Mouse (Mus musculus): Measurements from ENCODE around the gene Riox2. TPM values are rescaled to one million over a fixed set of nuclear protein-coding genes. Genes with fewer than 3 reads are reported as not detected.
A peak's percentile ranks its signal among the peaks of the same experiment; 100 is the strongest.

Gene Riox2
- total and polyA plus RNA-seq, 2 experiments from 2014 or later = 0.73 to 15.0 TPM

GRCm38 (mm10) chr16:59497947-59498346 lies 26.4 kb downstream of the Riox2 start:
- TF ChIP-seq CTCF (IDR thresholded peaks at IDR 0.05; ENCODE audit: low read depth) (peak; percentile 16; the same call in 1 of the 2 replicates), EP300 (IDR thresholded peaks at IDR 0.05; ENCODE audit: low read depth) (no peak)
- Histone ChIP-seq H3K27me3 (ENCODE audit: control insufficient read depth, insufficient read depth, low read length) (no peaks in the 10 kb centered on the region), H3K4me2 (ENCODE audit: low read depth, low read length) (no peak overlapping the region), H3K27ac (ENCODE audit: low read depth) (0 out of 2 replicates have a peak overlapping the region, but pooled peaks have one; percentile 34), H3K9ac (replicated peaks; ENCODE audit: low read depth, low read length) (no peak overlapping the region), H3K4me3 (ENCODE audit: low read depth, low read length) (no peak overlapping the region), H3K36me3 (replicated peaks; ENCODE audit: control insufficient read depth, insufficient read depth, low read length) (peaks cover 84% of the 10 kb centered on the region), H3K4me1 (ENCODE audit: control insufficient read depth, insufficient read depth) (no peaks in the 10 kb centered on the region), H3K9me3 (replicated peaks; ENCODE audit: control insufficient read depth, low read length) (no peaks in the 10 kb centered on the region)
- no peak for ATAC-seq (ENCODE audit: insufficient read depth, low read depth)
- DNase-seq (ENCODE audit: low spot score) = no peak
- WGBS = 77% methylated on average over 1 of the region's 1 CpGs

- Histone ChIP-seq H3K27ac (ENCODE audit: low read depth) (no peak overlapping the region), H3K4me3 (ENCODE audit: low read depth, low read length) (no peak overlapping the region), H3K9ac (replicated peaks; ENCODE audit: low read depth, low read length) (no peak overlapping the region), H3K4me2 (ENCODE audit: low read depth, low read length) (no peak overlapping the region), H3K36me3 (replicated peaks; ENCODE audit: control insufficient read depth, insufficient read depth, low read length) (peaks cover 84% of the 10 kb centered on the region), H3K27me3 (ENCODE audit: control insufficient read depth, insufficient read depth, low read length) (no peaks in the 10 kb centered on the region), H3K9me3 (replicated peaks; ENCODE audit: control insufficient read depth, low read length) (no peaks in the 10 kb centered on the region), H3K4me1 (ENCODE audit: control insufficient read depth, insufficient read depth) (no peaks in the 10 kb centered on the region)
- TF ChIP-seq CTCF (IDR thresholded peaks at IDR 0.05; ENCODE audit: low read depth) = no peak
- TF ChIP-seq EP300 (IDR thresholded peaks at IDR 0.05; ENCODE audit: low read depth) = no peak
- 91% methylated on average over 3 of the region's 3 CpGs for WGBS
- DNase-seq (ENCODE audit: low spot score) (no peak), ATAC-seq (ENCODE audit: insufficient read depth, low read depth) (no peak)
These were observed 27.6 kb downstream of the Riox2 start for GRCm38 (mm10) chr16:59499180-59499579.

DNA sequence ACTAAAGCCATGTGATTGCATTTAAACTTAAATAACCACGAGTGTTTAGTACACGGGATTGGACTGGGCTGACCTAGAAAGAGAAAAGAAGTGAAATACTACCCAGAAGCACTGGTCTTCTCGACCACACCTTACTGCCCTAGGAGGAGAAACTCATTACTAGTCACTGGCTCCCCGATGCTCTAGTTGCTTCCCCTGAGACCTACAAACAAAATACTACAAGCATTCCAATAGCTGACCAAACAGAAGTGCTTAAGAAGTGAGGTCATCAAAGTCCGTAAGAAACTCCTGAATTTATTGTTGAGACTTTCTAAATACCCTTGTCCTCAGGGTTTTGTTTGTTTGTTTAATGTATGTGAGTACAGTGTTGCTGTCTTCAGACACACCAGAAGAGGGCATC lies 38.3 kb downstream of the Riox2 start:
- Histone ChIP-seq H3K9ac (replicated peaks; ENCODE audit: low read depth, low read length) (no peak overlapping the region), H3K9me3 (replicated peaks; ENCODE audit: control insufficient read depth, low read length) (no peaks in the 10 kb centered on the region), H3K27me3 (ENCODE audit: control insufficient read depth, insufficient read depth, low read length) (no peaks in the 10 kb centered on the region), H3K4me1 (ENCODE audit: control insufficient read depth, insufficient read depth) (no peaks in the 10 kb centered on the region), H3K4me2 (ENCODE audit: low read depth, low read length) (no peak overlapping the region), H3K27ac (ENCODE audit: low read depth) (no peak overlapping the region), H3K36me3 (replicated peaks; ENCODE audit: control insufficient read depth, insufficient read depth, low read length) (peaks cover 64% of the 10 kb centered on the region), H3K4me3 (ENCODE audit: low read depth, low read length) (no peak overlapping the region)
- no peak for TF ChIP-seq CTCF (IDR thresholded peaks at IDR 0.05; ENCODE audit: low read depth)
- TF ChIP-seq EP300 (IDR thresholded peaks at IDR 0.05; ENCODE audit: low read depth) = no peak
- ATAC-seq (ENCODE audit: insufficient read depth, low read depth) (no peak), DNase-seq (ENCODE audit: low spot score) (peak; percentile 4)
- 88% methylated on average over 5 of the region's 5 CpGs for WGBS

GRCm38 (mm10) chr16:59515169-59515568 lies 43.6 kb downstream of the Riox2 start:
- Histone ChIP-seq H3K9ac (replicated peaks; ENCODE audit: low read depth, low read length) (no peak overlapping the region), H3K9me3 (replicated peaks; ENCODE audit: control insufficient read depth, low read length) (no peaks in the 10 kb centered on the region), H3K4me1 (ENCODE audit: control insufficient read depth, insufficient read depth) (peaks cover 19% of the 10 kb centered on the region), H3K4me3 (ENCODE audit: low read depth, low read length) (no peak overlapping the region), H3K36me3 (replicated peaks; ENCODE audit: control insufficient read depth, insufficient read depth, low read length) (peaks cover 32% of the 10 kb centered on the region), H3K27me3 (ENCODE audit: control insufficient read depth, insufficient read depth, low read length) (no peaks in the 10 kb centered on the region), H3K27ac (ENCODE audit: low read depth) (no peak overlapping the region), H3K4me2 (ENCODE audit: low read depth, low read length) (no peak overlapping the region)
- no peak for TF ChIP-seq EP300 (IDR thresholded peaks at IDR 0.05; ENCODE audit: low read depth)
- TF ChIP-seq CTCF (IDR thresholded peaks at IDR 0.05; ENCODE audit: low read depth) = no peak
- 88% methylated on average over 5 of the region's 5 CpGs for WGBS
- ATAC-seq (ENCODE audit: insufficient read depth, low read depth) (no peak), DNase-seq (ENCODE audit: low spot score) (no peak)

GRCm38 (mm10) chr16:59516965-59517364 lies 45.4 kb downstream of the Riox2 start:
- peak overlapping the region; percentile 93 for H3K27ac ChIP-seq (ENCODE audit: low read depth)
- H3K4me1 ChIP-seq (ENCODE audit: control insufficient read depth, insufficient read depth) = peaks cover 19% of the 10 kb centered on the region
- ATAC-seq (ENCODE audit: insufficient read depth, low read depth) (peak; percentile 82), DNase-seq (ENCODE audit: low spot score) (peak; percentile 52)
- peak overlapping the region; percentile 48 for H3K4me2 ChIP-seq (ENCODE audit: low read depth, low read length)
- H3K9ac ChIP-seq (replicated peaks; ENCODE audit: low read depth, low read length) = 0 out of 2 replicates have a peak overlapping the region, but pooled peaks have one; percentile 30
- peaks cover 22% of the 10 kb centered on the region for H3K36me3 ChIP-seq (replicated peaks; ENCODE audit: control insufficient read depth, insufficient read depth, low read length)
- peak overlapping the region; percentile 20; the same call in 1 of the 2 replicates for H3K4me3 ChIP-seq (ENCODE audit: low read depth, low read length)
- 39% methylated on average over 10 of the region's 10 CpGs for WGBS
- no peaks in the 10 kb centered on the region for H3K9me3 ChIP-seq (replicated peaks; ENCODE audit: control insufficient read depth, low read length)
- no peaks in the 10 kb centered on the region for H3K27me3 ChIP-seq (ENCODE audit: control insufficient read depth, insufficient read depth, low read length)
- TF ChIP-seq CTCF (IDR thresholded peaks at IDR 0.05; ENCODE audit: low read depth) (no peak), EP300 (IDR thresholded peaks at IDR 0.05; ENCODE audit: low read depth) (no peak)
